Mouse (Mus musculus) forebrain, embryonic 16.5 days (tissue): Measurements from ENCODE around the gene Rimklb. TPM values are rescaled to one million over a fixed set of nuclear protein-coding genes. Genes with fewer than 3 reads are reported as not detected.

Experiments
- ATAC-seq: fragments of 200-750 bp; cut with Nextera tagmentation; 2 replicates; pipeline ENCODE4 v1.8.0; 2017; ENCODE audit warnings: mild to moderate bottlenecking, moderate library complexity
- H3K27ac ChIP-seq: fragments of 300-500 bp; sonication (generic); 2 replicates; pipeline ENCODE4 v1.5.1; 2014; ENCODE audit warnings: low read length, control low read depth
- H3K27me3 ChIP-seq: fragments of 300-500 bp; sonication (generic); replicated peaks from 2 replicates; pipeline ENCODE4 v1.6.1; 2014; ENCODE audit warnings: low read length; ENCODE audit not compliant: control insufficient read depth, insufficient read depth
- H3K36me3 ChIP-seq: fragments of 300-500 bp; sonication (generic); 2 replicates; pipeline ENCODE4 v1.6.1; 2014; ENCODE audit not compliant: control insufficient read depth, insufficient read depth
- H3K4me1 ChIP-seq: fragments of 300-500 bp; sonication (generic); replicated peaks from 2 replicates; pipeline ENCODE4 v1.6.1; 2014; ENCODE audit warnings: low read length; ENCODE audit not compliant: control insufficient read depth, insufficient read depth
- H3K4me2 ChIP-seq: fragments of 300-500 bp; sonication (generic); 2 replicates; pipeline ENCODE4 v1.6.1; 2014; ENCODE audit warnings: mild to moderate bottlenecking, low read length, control low read depth
- H3K4me3 ChIP-seq: fragments of 300-500 bp; sonication (generic); replicated peaks from 2 replicates; pipeline ENCODE4 v1.5.1; 2014; ENCODE audit warnings: mild to moderate bottlenecking, low read length, control low read depth
- H3K9ac ChIP-seq: fragments of 300-500 bp; sonication (generic); replicated peaks from 2 replicates; pipeline ENCODE4 v1.6.1; 2014; ENCODE audit warnings: low read depth, low read length, control low read depth
- H3K9me3 ChIP-seq: fragments of 300-500 bp; sonication (generic); 2 replicates; pipeline ENCODE4 v1.6.1; 2016; ENCODE audit warnings: low read length; ENCODE audit not compliant: control insufficient read depth
- WGBS: fragments of 180-500 bp; shearing (Covaris S2); extraction: QIAGEN DNeasy Blood & Tissue Kit; methylation state at CpG from one replicate; pipeline ENCODE4 v1.1.7; 2014; 5-methylcytosine and 5-hydroxymethylcytosine counted together
- polyA plus RNA-seq: library from polyadenylated mRNA; unstranded; fragments of >200 nt; fragmentation: Nextera tagmentation; extraction: Ambion mirVana; gene quantifications from 2 replicates; pipeline ENCODE4 v1.2.1, GENCODE M21; 2015

The Rimklb gene
- polyA plus RNA-seq, 1 experiment from 2014 or later = 97.9 TPM

GRCm38 (mm10) chr6:122416347-122416746 lies 82.2 kb downstream of the Rimklb start:
- Histone ChIP-seq H3K9ac (no peak overlapping the region), H3K9me3 (no peaks in the 10 kb centered on the region), H3K36me3 (no peaks in the 10 kb centered on the region), H3K4me1 (no peaks in the 10 kb centered on the region), H3K27me3 (no peaks in the 10 kb centered on the region), H3K27ac (no peak overlapping the region), H3K4me2 (no peak overlapping the region), H3K4me3 (no peak overlapping the region)
- WGBS = 30% methylated on average over 4 of the region's 4 CpGs
- ATAC-seq = no peak

- H3K27me3 ChIP-seq = no peaks in the 10 kb centered on the region
- no peak overlapping the region for H3K27ac ChIP-seq
- 93% methylated on average over 8 of the region's 8 CpGs for WGBS
- H3K4me3 ChIP-seq = no peak overlapping the region
- no peak overlapping the region for H3K4me2 ChIP-seq
- H3K4me1 ChIP-seq = no peaks in the 10 kb centered on the region
- H3K9ac ChIP-seq = no peak overlapping the region
- H3K9me3 ChIP-seq = no peaks in the 10 kb centered on the region
- ATAC-seq = no peak
- no peaks in the 10 kb centered on the region for H3K36me3 ChIP-seq
These were observed 87.3 kb downstream of the Rimklb start for GRCm38 (mm10) chr6:122411281-122411680.

- Histone ChIP-seq H3K27me3 (no peaks in the 10 kb centered on the region), H3K4me3 (no peak overlapping the region), H3K36me3 (no peaks in the 10 kb centered on the region), H3K9me3 (no peaks in the 10 kb centered on the region), H3K9ac (no peak overlapping the region), H3K27ac (no peak overlapping the region), H3K4me1 (no peaks in the 10 kb centered on the region), H3K4me2 (no peak overlapping the region)
- WGBS = 16% methylated on average over 3 of the region's 3 CpGs
- no peak for ATAC-seq
These were observed 96.3 kb downstream of the Rimklb start for GRCm38 (mm10) chr6:122402240-122402639.

- Histone ChIP-seq H3K4me3 (no peak overlapping the region), H3K9me3 (no peaks in the 10 kb centered on the region), H3K9ac (no peak overlapping the region), H3K4me1 (no peaks in the 10 kb centered on the region), H3K27ac (no peak overlapping the region), H3K27me3 (no peaks in the 10 kb centered on the region), H3K4me2 (no peak overlapping the region), H3K36me3 (no peaks in the 10 kb centered on the region)
- WGBS = 85% methylated on average over 9 of the region's 9 CpGs
- no peak for ATAC-seq
These were observed 98.3 kb downstream of the Rimklb start for GRCm38 (mm10) chr6:122400263-122400662.

Other genes starting within 250 kb of the Rimklb start
- 0.40 and 0.87 TPM in 2 replicates for gene Klrg1, start 215.9 kb downstream of the Rimklb start, polyA plus RNA-seq
- 57.0 and 62.4 TPM in 2 replicates for gene M6pr, start 190.0 kb downstream of the Rimklb start, polyA plus RNA-seq
- gene Phc1, start 158.2 kb downstream of the Rimklb start, polyA plus RNA-seq = 32.7 and 36.9 TPM in 2 replicates
- 1.7 and 3.1 TPM in 2 replicates for gene Mfap5, start 7.1 kb upstream of the Rimklb start, polyA plus RNA-seq
- gene Aicda, start 55.0 kb upstream of the Rimklb start, polyA plus RNA-seq = 0.20 and 0.30 TPM in 2 replicates
- 4.4 and 4.9 TPM in 2 replicates for gene Apobec1, start 103.7 kb upstream of the Rimklb start, polyA plus RNA-seq
- not detected in 2 replicates for gene Gdf3, start 111.3 kb upstream of the Rimklb start, polyA plus RNA-seq
- gene Dppa3, start 127.6 kb upstream of the Rimklb start, polyA plus RNA-seq = not detected in 2 replicates
- 0.13 TPM in 1 of 2 replicates, not detected in the other for gene Nanog, start 208.7 kb upstream of the Rimklb start, polyA plus RNA-seq